Mouse (Mus musculus): ENCODE results near the gene Pip5k1b. TPM values are rescaled to one million over a fixed set of nuclear protein-coding genes. Genes with fewer than 3 reads are reported as not detected.

Gene Pip5k1b
- 9.1 and 9.5 TPM in 2 replicates for polyA plus RNA-seq (2016; fragmentation: Nextera tagmentation; extraction: Ambion mirVana)

DNA sequence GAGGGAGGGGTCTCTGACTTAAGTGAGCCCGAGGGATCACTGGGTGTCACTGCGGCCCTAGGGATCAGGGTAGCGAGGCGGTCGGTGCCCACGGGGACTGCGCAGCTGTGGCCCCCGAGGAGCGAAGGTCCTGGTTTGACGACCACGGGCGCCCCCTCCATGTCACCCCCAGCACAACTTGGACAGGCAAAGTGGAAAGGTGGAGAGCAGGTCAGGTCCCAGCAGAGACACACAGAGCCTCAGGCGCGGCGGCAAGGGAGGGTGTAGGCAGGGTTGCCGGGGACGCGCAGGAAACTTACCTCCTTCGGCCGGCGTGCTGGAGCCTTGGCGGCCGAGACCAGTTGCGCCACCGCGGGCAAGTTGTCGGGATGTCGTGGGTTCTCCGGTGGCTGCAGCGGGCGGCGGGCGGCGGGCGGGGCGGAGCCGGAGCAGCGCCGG, at the start of gene Pip5k1b:
Pip5k1b (minus strand) TSS at position 407 of the 438 bp plus-strand sequence.
- peak within 1 kb of the TSS; percentile 82 for H3K4me3 ChIP-seq
- H3K9ac ChIP-seq = peak within 1 kb of the TSS; percentile 92
- WGBS (ENCODE audit: insufficient replicate concordance) = under 1% methylated on average over 23 of the region's 39 CpGs
- H3K27me3 ChIP-seq (replicated peaks) = peaks cover 26% of the 10 kb centered on the region
- peak; percentile 54 for ATAC-seq
- H3K4me1 ChIP-seq = peaks cover 50% of the 10 kb centered on the region
- no peaks in the 10 kb centered on the region for H3K9me3 ChIP-seq (replicated peaks)
- H3K4me2 ChIP-seq = peak within 1 kb of the TSS; percentile 94
- peak within 1 kb of the TSS; percentile 93 for H3K27ac ChIP-seq
- no peaks in the 10 kb centered on the region for H3K36me3 ChIP-seq

DNA sequence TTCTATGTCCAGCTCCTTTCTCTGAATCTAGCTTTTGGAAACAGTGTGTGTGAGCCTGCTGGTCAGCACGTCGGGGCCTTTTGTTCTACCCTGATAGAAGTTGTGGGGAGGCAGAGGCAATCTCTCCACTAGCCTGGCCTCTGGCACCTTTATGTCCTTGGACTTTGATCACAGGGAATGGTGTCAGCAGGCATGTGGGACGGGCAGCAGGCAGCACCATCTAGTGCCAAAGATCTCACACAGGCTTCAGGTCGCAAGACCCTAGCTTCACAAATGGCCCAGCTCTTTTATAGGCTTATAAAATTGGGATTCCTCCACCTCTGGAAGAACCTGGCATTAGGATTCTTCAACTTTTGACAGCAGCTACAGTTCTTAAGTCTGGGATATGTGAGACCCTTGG, 48.4 kb upstream of the Pip5k1b start:
- H3K36me3 ChIP-seq = no peaks in the 10 kb centered on the region
- peaks cover 12% of the 10 kb centered on the region for H3K4me1 ChIP-seq
- H3K4me3 ChIP-seq = no peak overlapping the region
- 67% methylated on average over 4 of the region's 4 CpGs for WGBS (ENCODE audit: insufficient replicate concordance)
- ATAC-seq = no peak
- no peak overlapping the region for H3K9ac ChIP-seq
- peaks cover 7% of the 10 kb centered on the region; the same call in 1 of the 2 replicates for H3K27me3 ChIP-seq (replicated peaks)
- H3K4me2 ChIP-seq = no peak overlapping the region
- no peak overlapping the region for H3K27ac ChIP-seq
- no peaks in the 10 kb centered on the region for H3K9me3 ChIP-seq (replicated peaks)

GRCm38 (mm10) chr19:24603431-24603830, 47.8 kb upstream of the Pip5k1b start:
- Histone ChIP-seq H3K4me2 (no peak overlapping the region), H3K4me1 (peaks cover 12% of the 10 kb centered on the region), H3K27ac (no peak overlapping the region), H3K9me3 (replicated peaks) (no peaks in the 10 kb centered on the region), H3K4me3 (no peak overlapping the region), H3K27me3 (replicated peaks) (peaks cover 7% of the 10 kb centered on the region; the same call in 1 of the 2 replicates), H3K36me3 (no peaks in the 10 kb centered on the region), H3K9ac (no peak overlapping the region)
- no peak for ATAC-seq
- WGBS (ENCODE audit: insufficient replicate concordance) = 57% methylated on average over 4 of the region's 4 CpGs

GRCm38 (mm10) chr19:24586726-24587125, 31.1 kb upstream of the Pip5k1b start:
- Histone ChIP-seq H3K27me3 (replicated peaks) (peaks cover 14% of the 10 kb centered on the region), H3K9ac (no peak overlapping the region), H3K27ac (no peak overlapping the region), H3K4me2 (no peak overlapping the region), H3K9me3 (replicated peaks) (no peaks in the 10 kb centered on the region), H3K4me1 (no peaks in the 10 kb centered on the region), H3K4me3 (no peak overlapping the region), H3K36me3 (no peaks in the 10 kb centered on the region)
- 60% methylated on average over 2 of the region's 2 CpGs for WGBS (ENCODE audit: insufficient replicate concordance)
- no peak for ATAC-seq

DNA sequence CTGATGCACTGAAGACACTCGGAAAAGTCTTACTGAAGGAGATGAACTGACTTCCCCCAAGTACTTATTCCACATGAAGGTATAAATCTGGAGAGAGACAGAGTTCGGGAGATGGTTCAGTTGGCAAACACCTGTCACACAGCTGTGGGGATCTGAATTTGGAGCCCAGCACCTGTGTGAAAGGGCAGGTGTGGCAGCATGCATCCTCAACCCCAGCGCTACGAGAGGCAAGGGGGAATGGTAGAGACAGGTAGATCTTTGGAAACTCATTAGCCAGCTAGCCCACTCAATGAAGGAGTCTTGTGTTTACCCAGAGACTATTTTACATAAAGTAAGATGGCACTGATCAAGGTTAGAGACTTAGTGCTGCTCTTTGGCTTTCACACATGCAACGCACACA, 29.5 kb upstream of the Pip5k1b start:
- Histone ChIP-seq H3K4me1 (no peaks in the 10 kb centered on the region), H3K27me3 (replicated peaks) (peaks cover 14% of the 10 kb centered on the region), H3K4me3 (no peak overlapping the region), H3K36me3 (no peaks in the 10 kb centered on the region), H3K9me3 (replicated peaks) (no peaks in the 10 kb centered on the region), H3K4me2 (no peak overlapping the region), H3K27ac (no peak overlapping the region), H3K9ac (no peak overlapping the region)
- 80% methylated on average over 5 of the region's 5 CpGs for WGBS (ENCODE audit: insufficient replicate concordance)
- no peak for ATAC-seq

- Histone ChIP-seq H3K9me3 (replicated peaks) (no peaks in the 10 kb centered on the region), H3K4me2 (no peak overlapping the region), H3K27ac (no peak overlapping the region), H3K4me3 (no peak overlapping the region), H3K27me3 (replicated peaks) (peaks cover 14% of the 10 kb centered on the region), H3K4me1 (no peaks in the 10 kb centered on the region), H3K9ac (no peak overlapping the region), H3K36me3 (no peaks in the 10 kb centered on the region)
- ATAC-seq = no peak
- 70% methylated on average over 8 of the region's 8 CpGs for WGBS (ENCODE audit: insufficient replicate concordance)
These were observed 28.3 kb upstream of the Pip5k1b start for GRCm38 (mm10) chr19:24583956-24584355.

DNA sequence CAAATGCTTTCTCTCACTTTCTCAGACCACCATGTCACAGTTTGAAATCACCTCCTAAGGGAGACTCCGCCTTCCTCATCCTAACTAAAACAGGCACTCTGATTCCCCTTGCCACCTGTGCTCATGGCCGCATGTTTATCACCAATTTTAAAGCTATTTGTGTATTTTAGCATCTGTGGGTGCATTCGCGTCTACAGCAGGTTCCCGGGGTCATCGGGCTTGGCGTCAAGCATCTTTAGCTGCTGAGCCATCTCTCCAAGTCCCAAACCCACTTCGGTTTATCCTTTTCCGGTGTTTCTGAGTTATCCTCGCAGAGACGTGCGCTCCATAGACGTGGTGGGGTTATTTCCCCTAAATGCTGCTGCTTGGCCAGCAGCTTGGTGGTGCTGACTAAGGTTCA, 20.5 kb upstream of the Pip5k1b start:
- Histone ChIP-seq H3K27me3 (replicated peaks) (peaks cover 6% of the 10 kb centered on the region; the same call in 1 of the 2 replicates), H3K27ac (no peak overlapping the region), H3K4me1 (no peaks in the 10 kb centered on the region), H3K36me3 (no peaks in the 10 kb centered on the region), H3K9me3 (replicated peaks) (no peaks in the 10 kb centered on the region), H3K4me3 (no peak overlapping the region), H3K9ac (no peak overlapping the region), H3K4me2 (no peak overlapping the region)
- no peak for ATAC-seq
- 79% methylated on average over 13 of the region's 13 CpGs for WGBS (ENCODE audit: insufficient replicate concordance)

DNA sequence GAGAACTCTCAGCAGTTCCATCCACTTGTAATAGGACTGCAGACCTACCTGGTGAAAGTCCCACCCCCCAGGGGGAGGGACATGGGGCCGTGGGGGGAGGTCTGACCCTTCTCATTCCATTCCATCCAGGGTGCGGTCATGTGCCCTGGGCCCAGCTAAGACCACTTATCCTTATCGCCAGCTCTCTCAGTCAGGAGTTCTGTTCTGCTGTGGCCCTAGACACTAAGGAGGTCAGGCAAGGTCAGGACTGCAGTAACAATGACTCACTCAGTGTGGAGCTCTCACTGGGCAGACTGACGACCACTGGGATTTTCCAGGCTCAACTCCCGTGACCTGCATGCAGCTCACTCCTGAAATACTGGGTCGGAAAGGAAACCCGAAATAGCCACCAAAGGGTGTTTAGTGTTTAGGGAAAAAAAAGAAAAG, 16.1 kb upstream of the Pip5k1b start:
- Histone ChIP-seq H3K9ac (no peak overlapping the region), H3K9me3 (replicated peaks) (no peaks in the 10 kb centered on the region), H3K4me1 (no peaks in the 10 kb centered on the region), H3K4me2 (no peak overlapping the region), H3K36me3 (no peaks in the 10 kb centered on the region), H3K27me3 (replicated peaks) (peaks cover 15% of the 10 kb centered on the region), H3K4me3 (no peak overlapping the region), H3K27ac (no peak overlapping the region)
- no peak for ATAC-seq
- WGBS (ENCODE audit: insufficient replicate concordance) = 57% methylated on average over 7 of the region's 7 CpGs

GRCm38 (mm10) chr19:24570969-24571368, 15.3 kb upstream of the Pip5k1b start:
- no peak for ATAC-seq
- 80% methylated on average over 8 of the region's 8 CpGs for WGBS (ENCODE audit: insufficient replicate concordance)

GRCm38 (mm10) chr19:24557456-24557855, 1.8 kb upstream of the Pip5k1b start:
- Histone ChIP-seq H3K4me1 (peaks cover 36% of the 10 kb centered on the region), H3K27me3 (replicated peaks) (peaks cover 26% of the 10 kb centered on the region), H3K4me2 (peak overlapping the region; percentile 94), H3K9me3 (replicated peaks) (no peaks in the 10 kb centered on the region), H3K27ac (no peak overlapping the region), H3K9ac (no peak overlapping the region), H3K36me3 (no peaks in the 10 kb centered on the region), H3K4me3 (peak overlapping the region; percentile 82; the same call in 1 of the 2 replicates)
- ATAC-seq = no peak
- WGBS (ENCODE audit: insufficient replicate concordance) = 4% methylated on average over 11 of the region's 11 CpGs

More at GRCm38 (mm10) chr19:24570969-24571368, 15.3 kb upstream of the Pip5k1b start:
- Histone ChIP-seq H3K27me3 (replicated peaks) (peaks cover 18% of the 10 kb centered on the region), H3K4me3 (no peak overlapping the region), H3K4me1 (no peaks in the 10 kb centered on the region), H3K4me2 (no peak overlapping the region), H3K36me3 (no peaks in the 10 kb centered on the region), H3K9ac (no peak overlapping the region), H3K9me3 (replicated peaks) (no peaks in the 10 kb centered on the region), H3K27ac (no peak overlapping the region)

GRCm38 (mm10) chr19:24556585-24556966, 904 bp upstream of the Pip5k1b start:
- H3K27ac ChIP-seq = peak overlapping the region; percentile 93
- H3K27me3 ChIP-seq (replicated peaks) = peaks cover 26% of the 10 kb centered on the region
- H3K4me2 ChIP-seq = peak overlapping the region; percentile 94
- no peaks in the 10 kb centered on the region for H3K36me3 ChIP-seq
- H3K9ac ChIP-seq = peak overlapping the region; percentile 92
- WGBS (ENCODE audit: insufficient replicate concordance) = 1% methylated on average over 12 of the region's 12 CpGs
- peak overlapping the region; percentile 82 for H3K4me3 ChIP-seq
- peaks cover 40% of the 10 kb centered on the region for H3K4me1 ChIP-seq
- no peak for ATAC-seq
- H3K9me3 ChIP-seq (replicated peaks) = no peaks in the 10 kb centered on the region

GRCm38 (mm10) chr19:24555904-24556584, 372 bp upstream of the Pip5k1b start:
- 1% methylated on average over 69 of the region's 74 CpGs for WGBS (ENCODE audit: insufficient replicate concordance)
- Histone ChIP-seq H3K27me3 (replicated peaks) (peaks cover 26% of the 10 kb centered on the region), H3K9me3 (replicated peaks) (no peaks in the 10 kb centered on the region), H3K36me3 (no peaks in the 10 kb centered on the region), H3K4me2 (peak overlapping the region; percentile 94), H3K4me3 (peak overlapping the region; percentile 82), H3K4me1 (peaks cover 46% of the 10 kb centered on the region), H3K9ac (peak overlapping the region; percentile 92), H3K27ac (peak overlapping the region; percentile 93)
- ATAC-seq = peak; percentile 92
